Mouse (Mus musculus) stomach, embryonic 16.5 days (tissue): ENCODE measurements around the gene Evx2. TPM values are rescaled to one million over a fixed set of nuclear protein-coding genes. Genes with fewer than 3 reads are reported as not detected.

ENCODE experiments used
- ATAC-seq: fragments of 200-750 bp; cut with Nextera tagmentation; 2 replicates; pipeline ENCODE4 v1.8.0; 2017; ENCODE audit warnings: moderate number of reproducible peaks, moderate TSS enrichment; ENCODE audit not compliant: insufficient read depth, low FRiP score
- H3K27ac ChIP-seq: fragments of 300-500 bp; sonication (generic); 2 replicates; pipeline ENCODE4 v1.5.1; 2014; ENCODE audit warnings: low read length
- H3K27me3 ChIP-seq: fragments of 300-500 bp; sonication (generic); 2 replicates; pipeline ENCODE4 v1.6.1; 2014; ENCODE audit warnings: low read length, control low read depth, mixed read lengths; ENCODE audit not compliant: control insufficient read depth, insufficient read depth
- H3K36me3 ChIP-seq: fragments of 300-500 bp; sonication (generic); 2 replicates; pipeline ENCODE4 v1.6.1; 2014; ENCODE audit warnings: low read length; ENCODE audit not compliant: control insufficient read depth, insufficient read depth
- H3K4me1 ChIP-seq: fragments of 300-500 bp; sonication (generic); 2 replicates; pipeline ENCODE4 v1.6.1; 2014; ENCODE audit warnings: low read length, control low read depth, mixed read lengths; ENCODE audit not compliant: control insufficient read depth, insufficient read depth
- H3K4me2 ChIP-seq: fragments of 300-500 bp; sonication (generic); 2 replicates; pipeline ENCODE4 v1.6.1; 2014; ENCODE audit warnings: low read depth, low read length, mixed read lengths
- H3K4me3 ChIP-seq: fragments of 300-500 bp; sonication (generic); replicated peaks from 2 replicates; pipeline ENCODE4 v1.5.1; 2014; ENCODE audit warnings: mild to moderate bottlenecking, low read length
- H3K9ac ChIP-seq: fragments of 300-500 bp; sonication (generic); 2 replicates; pipeline ENCODE4 v1.6.1; 2014; ENCODE audit warnings: low read length
- H3K9me3 ChIP-seq: fragments of 300-500 bp; sonication (generic); replicated peaks from 2 replicates; pipeline ENCODE4 v1.6.1; 2016; ENCODE audit warnings: low read length, control low read depth; ENCODE audit not compliant: control insufficient read depth
- WGBS: fragments of 180-500 bp; shearing (Covaris S2); extraction: QIAGEN DNeasy Blood & Tissue Kit; methylation state at CpG from one replicate; pipeline ENCODE4 v1.1.7; 2014; 5-methylcytosine and 5-hydroxymethylcytosine counted together
- polyA plus RNA-seq: library from polyadenylated mRNA; unstranded; fragments of >200 nt; fragmentation: Nextera tagmentation; extraction: Ambion mirVana; gene quantifications from 2 replicates; pipeline ENCODE4 v1.2.1, GENCODE M21; 2015

The Evx2 gene
- polyA plus RNA-seq, 1 experiment from 2014 or later = not detected

DNA sequence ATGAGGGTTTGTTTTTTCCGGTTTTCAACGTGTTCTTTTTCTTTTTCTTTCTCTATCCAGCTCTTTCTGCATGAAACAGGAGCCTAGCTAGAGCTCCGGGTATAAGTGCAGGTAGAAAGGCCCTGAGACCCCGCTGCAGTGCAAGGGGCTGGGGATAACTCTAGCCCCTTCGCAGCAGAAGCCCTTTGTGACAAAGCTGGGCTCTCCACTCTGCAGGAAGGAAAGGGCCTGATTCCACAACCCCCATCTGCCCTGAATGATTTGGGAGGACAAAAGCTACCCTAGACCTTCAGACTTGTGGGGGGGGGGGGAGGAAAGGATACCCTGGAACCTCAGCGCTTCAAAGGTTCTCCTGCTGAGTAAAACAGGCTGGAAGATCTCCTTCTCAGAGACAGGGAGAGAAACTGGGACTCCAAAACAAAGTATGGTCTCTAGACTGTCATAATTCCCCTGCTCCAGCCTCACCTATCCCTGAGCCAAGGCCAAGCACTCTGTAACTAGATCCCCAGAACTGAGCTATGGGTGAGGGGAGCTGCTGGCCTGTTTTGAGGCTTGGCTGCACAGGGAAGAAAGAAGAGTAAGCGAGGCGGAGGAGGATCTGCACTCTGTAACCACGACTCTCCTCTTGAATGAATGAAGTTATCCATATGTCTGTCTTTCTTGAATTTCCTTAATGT, 17.2 kb upstream of the Evx2 start:
- Histone ChIP-seq H3K4me2 (no peak overlapping the region), H3K4me1 (0 out of 2 replicates have a peak, but pooled peaks cover 4% of the 10 kb centered on the region), H3K36me3 (no peaks in the 10 kb centered on the region), H3K9ac (no peak overlapping the region), H3K27me3 (peaks cover 98% of the 10 kb centered on the region), H3K9me3 (no peaks in the 10 kb centered on the region), H3K27ac (no peak overlapping the region), H3K4me3 (no peak overlapping the region)
- 7% methylated on average over 9 of the region's 9 CpGs for WGBS
- no peak for ATAC-seq

DNA sequence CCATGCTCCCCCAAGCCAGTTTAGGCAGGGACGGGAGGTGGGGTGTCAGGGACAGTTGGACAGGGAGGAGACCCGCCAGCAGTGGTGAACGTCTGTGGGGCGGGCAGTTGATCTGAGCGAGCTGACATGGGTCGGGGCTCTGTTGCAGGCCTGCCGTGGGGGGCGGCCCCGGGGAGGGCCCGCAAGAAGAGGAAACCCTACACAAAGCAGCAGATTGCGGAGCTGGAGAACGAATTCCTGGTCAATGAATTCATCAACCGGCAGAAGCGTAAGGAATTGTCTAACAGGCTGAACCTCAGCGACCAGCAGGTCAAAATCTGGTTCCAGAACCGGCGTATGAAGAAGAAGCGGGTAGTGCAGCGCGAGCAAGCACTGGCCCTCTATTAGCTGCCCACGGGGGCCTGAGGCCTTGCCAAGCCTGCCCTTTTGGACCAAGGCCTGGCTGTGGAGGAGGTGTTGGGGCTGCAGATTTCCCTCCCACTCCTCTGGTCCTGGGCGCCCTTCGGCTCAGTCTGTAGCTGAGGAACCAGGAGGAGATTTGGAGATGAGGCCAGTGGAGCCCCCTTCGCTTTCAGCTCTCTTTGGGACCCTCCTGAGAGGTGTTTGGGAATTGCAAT, 16.4 kb upstream of the Evx2 start:
- H3K27ac ChIP-seq = no peak overlapping the region
- no peak for ATAC-seq
- peaks cover 98% of the 10 kb centered on the region for H3K27me3 ChIP-seq
- no peak overlapping the region for H3K9ac ChIP-seq
- no peaks in the 10 kb centered on the region for H3K36me3 ChIP-seq
- H3K4me2 ChIP-seq = no peak overlapping the region
- H3K4me3 ChIP-seq = no peak overlapping the region
- 6% methylated on average over 24 of the region's 24 CpGs for WGBS
- no peaks in the 10 kb centered on the region for H3K9me3 ChIP-seq
- H3K4me1 ChIP-seq = 0 out of 2 replicates have a peak, but pooled peaks cover 4% of the 10 kb centered on the region

DNA sequence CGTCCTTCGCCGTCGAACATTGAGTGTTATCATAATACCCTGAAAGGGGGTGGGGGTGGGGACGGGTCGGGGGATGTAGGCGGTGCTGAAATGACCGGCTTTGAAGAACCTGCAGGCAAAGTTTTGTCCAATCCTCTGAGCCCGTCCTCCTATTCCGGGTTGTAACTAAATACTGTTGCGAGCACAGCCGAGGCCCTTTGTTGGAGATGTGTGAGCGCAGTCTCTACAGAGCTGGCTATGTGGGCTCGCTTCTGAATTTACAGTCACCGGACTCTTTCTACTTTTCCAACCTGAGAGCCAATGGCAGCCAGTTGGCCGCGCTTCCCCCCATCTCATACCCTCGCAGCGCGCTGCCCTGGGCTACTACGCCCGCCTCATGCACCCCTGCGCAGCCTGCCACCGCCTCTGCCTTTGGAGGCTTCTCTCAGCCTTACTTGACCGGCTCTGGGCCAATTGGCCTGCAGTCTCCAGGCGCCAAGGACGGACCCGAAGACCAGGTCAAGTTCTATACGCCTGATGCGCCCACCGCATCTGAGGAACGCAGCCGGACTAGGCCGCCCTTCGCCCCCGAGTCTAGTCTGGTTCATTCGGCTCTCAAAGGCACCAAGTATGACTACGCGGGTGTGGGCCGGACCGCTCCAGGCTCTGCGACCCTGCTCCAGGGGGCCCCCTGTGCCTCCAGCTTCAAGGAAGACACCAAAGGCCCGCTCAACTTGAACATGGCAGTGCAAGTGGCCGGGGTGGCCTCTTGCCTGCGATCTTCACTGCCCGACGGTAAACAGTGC, 15.7 kb upstream of the Evx2 start, which contains the start of gene Hoxd12:
Gene Hoxd12 (plus strand): TSS at position 133 of the 785 bp plus-strand sequence.
- Histone ChIP-seq H3K27ac (no peak within 1 kb of the TSS), H3K4me2 (no peak within 1 kb of the TSS), H3K9ac (no peak within 1 kb of the TSS), H3K4me3 (no peak within 1 kb of the TSS), H3K9me3 (no peaks in the 10 kb centered on the region), H3K36me3 (no peaks in the 10 kb centered on the region), H3K27me3 (peaks cover 95% of the 10 kb centered on the region), H3K4me1 (0 out of 2 replicates have a peak, but pooled peaks cover 4% of the 10 kb centered on the region)
- no peak for ATAC-seq
- 3% methylated on average over 47 of the region's 47 CpGs for WGBS

DNA sequence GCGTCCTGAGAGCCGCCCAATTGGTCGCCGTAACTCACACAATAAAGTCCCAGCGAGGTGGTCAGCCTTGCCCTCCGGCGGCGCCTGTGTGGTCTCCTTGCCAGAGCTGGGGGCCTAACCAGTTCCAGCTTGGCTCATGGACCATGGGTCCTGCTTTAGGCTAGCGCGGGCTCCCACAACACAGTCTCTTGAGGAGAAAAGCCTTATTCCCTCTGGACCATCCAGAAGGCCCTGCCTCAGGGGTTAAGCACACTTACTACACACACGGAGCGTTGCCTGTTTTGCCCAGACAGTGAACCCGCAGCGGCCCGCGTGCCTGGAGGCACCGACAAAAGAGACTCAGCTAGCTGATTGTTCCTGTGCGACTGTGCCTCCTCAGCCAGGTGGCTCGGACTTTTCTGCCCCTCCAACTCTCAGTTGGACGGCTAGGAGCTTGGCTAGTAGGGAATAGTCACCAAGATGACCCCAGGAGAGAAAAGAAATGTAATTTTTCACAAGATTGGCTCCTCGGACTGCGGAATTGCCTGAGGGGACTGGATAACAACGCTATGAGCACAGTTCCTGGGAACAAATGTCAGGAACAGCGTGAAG, 14.6 kb upstream of the Evx2 start:
- 0 out of 2 replicates have a peak, but pooled peaks cover 4% of the 10 kb centered on the region for H3K4me1 ChIP-seq
- H3K4me3 ChIP-seq = no peak overlapping the region
- H3K4me2 ChIP-seq = no peak overlapping the region
- H3K9me3 ChIP-seq = no peaks in the 10 kb centered on the region
- H3K36me3 ChIP-seq = no peaks in the 10 kb centered on the region
- WGBS = 3% methylated on average over 24 of the region's 24 CpGs
- no peak for ATAC-seq
- peaks cover 95% of the 10 kb centered on the region for H3K27me3 ChIP-seq
- no peak overlapping the region for H3K9ac ChIP-seq
- H3K27ac ChIP-seq = no peak overlapping the region

DNA sequence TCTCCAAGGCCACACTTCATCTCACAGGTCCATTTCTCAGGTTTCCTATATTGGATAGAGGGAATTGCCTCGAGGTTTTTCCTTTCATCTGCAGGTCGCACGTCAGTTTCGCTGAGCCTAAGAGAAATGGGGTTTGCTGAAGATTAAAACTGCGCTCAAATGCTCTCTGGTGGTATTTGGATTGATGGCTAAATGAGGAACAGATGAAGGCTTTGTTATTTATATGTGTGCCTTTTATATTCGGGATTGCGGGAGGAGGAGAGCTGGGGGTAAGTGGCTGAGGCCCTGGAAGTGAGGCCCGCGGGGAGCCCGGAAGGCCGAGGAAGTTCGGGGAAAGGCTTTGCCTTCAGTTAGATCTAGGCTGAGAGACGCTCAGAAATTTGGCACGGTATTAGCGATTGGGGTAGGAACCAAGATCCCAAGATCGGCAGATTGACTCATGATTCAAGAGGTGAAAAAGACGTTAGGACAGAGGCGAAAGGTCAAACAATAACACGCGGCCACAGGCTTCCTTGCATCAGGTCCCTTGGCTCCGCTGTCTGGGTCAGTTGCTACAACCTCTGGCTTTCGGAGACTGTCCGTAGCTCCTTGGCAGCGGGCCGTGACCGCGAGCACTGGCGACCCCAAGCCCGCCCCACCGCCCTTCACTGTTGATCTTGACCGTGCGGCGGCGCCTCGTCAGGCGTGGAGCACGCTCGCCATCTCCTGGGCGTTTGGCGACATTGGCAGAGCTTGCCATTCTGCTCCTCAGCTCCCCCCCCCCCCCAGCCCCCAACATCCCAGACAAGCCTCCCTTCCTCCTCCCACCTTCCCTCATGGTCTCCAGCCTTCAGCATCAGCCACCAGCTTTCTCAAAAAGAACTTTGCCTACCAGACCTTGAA, 13.4 kb upstream of the Evx2 start:
- Histone ChIP-seq H3K9me3 (no peaks in the 10 kb centered on the region), H3K27ac (no peak overlapping the region), H3K36me3 (no peaks in the 10 kb centered on the region), H3K4me3 (peak overlapping the region; percentile 40), H3K4me2 (peak overlapping the region; percentile 49), H3K4me1 (peaks cover 13% of the 10 kb centered on the region; the same call in 1 of the 2 replicates), H3K27me3 (peaks cover 96% of the 10 kb centered on the region), H3K9ac (no peak overlapping the region)
- ATAC-seq = peak; percentile 54
- 5% methylated on average over 39 of the region's 40 CpGs for whole genome bisulfite sequencing

DNA sequence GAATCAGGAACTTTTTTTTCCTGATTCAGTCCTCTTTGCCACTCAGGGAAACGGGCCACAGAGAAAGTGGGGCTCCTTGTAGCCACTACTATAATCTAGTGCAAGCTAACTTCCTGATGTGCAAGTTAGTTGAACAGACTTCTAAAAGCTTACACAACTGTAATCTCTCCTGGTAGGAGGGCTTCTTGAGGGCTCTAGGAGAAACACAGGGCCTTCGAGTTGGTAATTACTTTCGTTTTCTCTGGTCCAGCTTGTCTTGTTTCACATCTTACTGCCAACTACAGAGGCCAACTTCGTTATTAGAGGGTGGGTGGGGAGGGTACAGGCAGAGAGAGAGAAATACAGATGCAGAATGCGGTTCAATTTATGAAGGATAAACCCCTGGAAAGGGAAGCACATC, 12.5 kb upstream of the Evx2 start:
- Histone ChIP-seq H3K4me1 (peaks cover 14% of the 10 kb centered on the region; the same call in 1 of the 2 replicates), H3K27me3 (peaks cover 96% of the 10 kb centered on the region), H3K27ac (no peak overlapping the region), H3K4me2 (no peak overlapping the region), H3K9ac (no peak overlapping the region), H3K9me3 (no peaks in the 10 kb centered on the region), H3K4me3 (no peak overlapping the region), H3K36me3 (no peaks in the 10 kb centered on the region)
- ATAC-seq = no peak
- 14% methylated on average over 5 of the region's 5 CpGs for whole genome bisulfite sequencing

DNA sequence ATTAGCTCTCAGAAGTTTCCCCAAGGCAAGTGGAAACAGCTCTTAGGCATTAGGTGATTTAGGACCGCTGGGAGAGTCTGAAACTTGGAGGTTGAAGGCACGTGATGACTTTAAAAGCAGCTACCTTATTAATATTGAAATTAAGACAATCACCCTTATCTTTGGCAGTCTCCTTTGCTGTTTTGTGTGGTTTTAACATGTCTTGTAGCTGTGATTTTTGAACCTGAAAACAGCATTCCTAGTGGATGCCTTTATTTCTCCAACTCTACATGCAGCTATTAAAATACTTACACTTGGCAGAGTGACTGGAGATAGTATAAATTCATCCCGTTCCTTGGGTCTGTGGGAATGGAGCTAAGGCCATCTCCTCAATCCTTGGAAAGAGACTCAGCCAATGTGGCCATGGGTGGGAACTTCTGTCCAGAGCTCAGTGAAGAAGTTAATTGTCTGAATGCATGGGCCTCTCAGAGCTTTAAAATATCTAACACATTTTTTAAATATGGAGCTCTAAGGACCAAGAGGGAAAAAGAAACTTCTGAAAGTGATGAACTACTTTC, 11.4 kb upstream of the Evx2 start:
- no peaks in the 10 kb centered on the region for H3K9me3 ChIP-seq
- no peak overlapping the region for H3K27ac ChIP-seq
- H3K4me3 ChIP-seq = no peak overlapping the region
- H3K4me2 ChIP-seq = no peak overlapping the region
- peaks cover 14% of the 10 kb centered on the region; the same call in 1 of the 2 replicates for H3K4me1 ChIP-seq
- peaks cover 95% of the 10 kb centered on the region for H3K27me3 ChIP-seq
- no peak for ATAC-seq
- no peaks in the 10 kb centered on the region for H3K36me3 ChIP-seq
- H3K9ac ChIP-seq = no peak overlapping the region
- 5% methylated on average over 3 of the region's 3 CpGs for WGBS

DNA sequence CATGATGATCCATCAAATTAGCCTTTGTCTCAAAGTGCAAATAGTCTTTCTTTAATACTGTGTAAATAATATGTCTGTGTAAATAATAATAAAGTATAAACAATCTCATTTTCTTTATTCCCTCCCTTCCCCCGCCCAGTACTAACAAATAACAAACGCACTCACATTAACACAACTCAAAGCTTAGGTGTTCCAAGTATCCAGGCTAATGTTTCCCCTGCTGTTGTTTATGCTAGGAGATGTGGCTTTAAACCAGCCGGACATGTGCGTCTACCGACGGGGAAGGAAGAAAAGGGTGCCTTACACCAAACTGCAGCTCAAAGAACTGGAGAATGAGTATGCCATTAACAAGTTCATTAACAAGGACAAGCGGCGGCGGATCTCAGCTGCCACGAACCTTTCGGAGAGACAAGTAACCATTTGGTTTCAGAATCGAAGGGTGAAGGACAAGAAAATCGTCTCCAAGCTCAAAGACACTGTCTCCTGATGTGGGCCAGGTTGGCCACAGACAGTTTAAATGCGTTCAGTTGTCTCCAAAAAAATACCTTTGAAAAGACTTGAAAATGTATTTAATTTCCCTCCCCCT, 10.4 kb upstream of the Evx2 start:
- Histone ChIP-seq H3K9me3 (no peaks in the 10 kb centered on the region), H3K36me3 (no peaks in the 10 kb centered on the region), H3K27ac (no peak overlapping the region), H3K4me3 (no peak overlapping the region), H3K9ac (no peak overlapping the region), H3K27me3 (peaks cover 93% of the 10 kb centered on the region), H3K4me2 (no peak overlapping the region), H3K4me1 (peaks cover 14% of the 10 kb centered on the region; the same call in 1 of the 2 replicates)
- no peak for ATAC-seq
- WGBS = 4% methylated on average over 14 of the region's 14 CpGs
